In the genomic region with DNA sequence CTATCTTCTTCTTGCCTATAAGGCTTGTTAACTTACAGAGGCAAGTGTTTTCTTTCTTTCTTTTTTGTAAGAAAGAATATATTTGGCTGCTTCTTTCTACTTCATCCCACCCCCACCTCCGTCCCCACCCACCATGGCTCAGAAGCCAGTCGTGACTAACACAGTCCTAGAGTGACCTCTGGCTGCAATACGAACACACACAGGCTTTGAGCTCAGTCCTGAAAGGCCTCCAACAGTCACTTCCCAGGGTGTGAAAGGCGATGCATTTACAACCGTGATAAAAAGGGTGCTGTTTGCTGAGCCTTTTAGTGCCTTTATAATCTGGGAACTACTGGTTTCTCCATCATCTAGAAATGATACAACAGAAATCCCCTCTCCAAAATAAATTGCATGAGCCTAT, we compare ENCODE assay signal across 8 mouse cellular contexts. TPM values are rescaled to one million over a fixed set of nuclear protein-coding genes. Genes with fewer than 3 reads are reported as not detected.
DNase-seq lines count a peak whose midpoint lies in the region; ATAC-seq and TF ChIP-seq lines count a peak whose summit lies in the region.

No protein-coding gene starts in this region.

- H3K79me2 ChIP-seq in heart, adult 2 months (replicated peaks; ENCODE audit: control insufficient read depth, insufficient read depth, low read length), result no peaks in the 10 kb centered on the region

- 8% methylated on average over 5 of the region's 5 CpGs for WGBS in heart, adult 2 months
- WGBS in kidney, embryonic 16.5 days, result 12% methylated on average over 5 of the region's 5 CpGs

- no peak overlapping the region for H3K9ac ChIP-seq in heart, adult 2 months (ENCODE audit: low read depth, low read length)
- H3K9ac ChIP-seq in kidney, embryonic 16.5 days (replicated peaks; ENCODE audit: low read length), result no peak overlapping the region

- intact Hi-C loops in heart, adult 2 months (cut with DNase I), result loop anchor here (2.0 to 10.0 kb wide), 6 partner anchors 77 to 1756 kb away; a partner anchor contains a TSS

- no peak overlapping the region for H3K27ac ChIP-seq in testis, adult 2 months (ENCODE audit: control insufficient read depth, insufficient read depth, low read depth, low read length)
- no peak overlapping the region for H3K27ac ChIP-seq in heart, adult 2 months
- H3K27ac ChIP-seq in kidney, embryonic 16.5 days (ENCODE audit: low read length), result no peak overlapping the region

- peak; percentile 81 for ATAC-seq in kidney, embryonic 16.5 days (ENCODE audit: low FRiP score, low TSS enrichment)
- no peak for ATAC-seq in erythroblast, adult 5-6 weeks (replicated peaks; ENCODE audit: low FRiP score, poor library complexity, severe bottlenecking)

- TF ChIP-seq EP300 in heart, adult 2 months (IDR thresholded peaks at IDR 0.05; ENCODE audit: insufficient read depth, low read depth, low read length), result 0 out of 2 replicates have a peak, but pooled peaks have one; percentile 18

- no peaks in the 10 kb centered on the region for H3K4me1 ChIP-seq in testis, adult 2 months (ENCODE audit: control insufficient read depth, insufficient read depth, low read length)
- peaks cover 1% of the 10 kb centered on the region; the same call in 1 of the 2 replicates for H3K4me1 ChIP-seq in heart, adult 2 months (ENCODE audit: control insufficient read depth, insufficient read depth, low read length)
- H3K4me1 ChIP-seq in kidney, embryonic 16.5 days (ENCODE audit: insufficient read depth, low read length), result no peaks in the 10 kb centered on the region

- H3K36me3 ChIP-seq in testis, adult 2 months (ENCODE audit: control insufficient read depth, insufficient read depth, low read length), result no peaks in the 10 kb centered on the region
- H3K36me3 ChIP-seq in heart, adult 2 months (ENCODE audit: control insufficient read depth, insufficient read depth, low read length), result no peaks in the 10 kb centered on the region
- no peaks in the 10 kb centered on the region for H3K36me3 ChIP-seq in kidney, embryonic 16.5 days (ENCODE audit: insufficient read depth, low read length)

- no peak for TF ChIP-seq POLR2A in testis, adult 2 months (IDR thresholded peaks at IDR 0.05; ENCODE audit: control insufficient read depth, low read depth, low read length)
- no peak for TF ChIP-seq POLR2A in heart, adult 2 months (IDR thresholded peaks at IDR 0.05; ENCODE audit: insufficient read depth, low read depth, low read length)

- H3K4me2 ChIP-seq in kidney, embryonic 16.5 days (replicated peaks; ENCODE audit: low read depth, low read length), result no peak overlapping the region

- no peak for DNase-seq in testis, postnatal 14 days (ENCODE audit: low spot score)
- peak; percentile 55 to 72 for DNase-seq in cerebellum, postnatal 25 days
- peak in 1 of 2 experiments; percentile 18 for DNase-seq in heart, adult 2 months
- peak; percentile 61 for DNase-seq in mesoderm, embryonic 11.5 days (ENCODE audit: low read depth, low spot score)
- DNase-seq in spleen, postnatal 4 days (ENCODE audit: low spot score in 2 of 2), result no peak

- TF ChIP-seq CTCF in testis, adult 2 months (IDR thresholded peaks at IDR 0.05; ENCODE audit: control insufficient read depth, insufficient read depth, insufficient replicate concordance, low read depth, low read length), result peak; percentile 25; the same call in 1 of the 2 replicates
- peak; percentile 63 for TF ChIP-seq CTCF in heart, adult 2 months (IDR thresholded peaks at IDR 0.05)

- no peak overlapping the region for H3K4me3 ChIP-seq in testis, adult 2 months (ENCODE audit: control insufficient read depth, low read depth, low read length)
- peak overlapping the region; percentile 28; the same call in 1 of the 2 replicates for H3K4me3 ChIP-seq in heart, adult 2 months
- H3K4me3 ChIP-seq in kidney, embryonic 16.5 days (ENCODE audit: low read length), result no peak overlapping the region

- H3K9me3 ChIP-seq in kidney, embryonic 16.5 days (ENCODE audit: low read length), result no peaks in the 10 kb centered on the region

- no peaks in the 10 kb centered on the region for H3K27me3 ChIP-seq in testis, adult 2 months (ENCODE audit: control insufficient read depth, insufficient read depth, low read length)
- no peaks in the 10 kb centered on the region for H3K27me3 ChIP-seq in heart, adult 2 months (ENCODE audit: control insufficient read depth, insufficient read depth, low read length)
- H3K27me3 ChIP-seq in kidney, embryonic 16.5 days (ENCODE audit: insufficient read depth, low read length), result no peaks in the 10 kb centered on the region

RNA-seq across cellular contexts. Expression of a gene that starts 49.4 kb away (rescaled TPM):
- polyA plus RNA-seq in testis, adult 2 months (2012; rRNA removed), result not detected in 2 replicates
- not detected for total RNA-seq in heart, adult 2 months (2021)
- not detected in 2 replicates for polyA plus RNA-seq in heart, adult 2 months (2012; rRNA removed)
- polyA plus RNA-seq in kidney, embryonic 16.5 days (2015; fragmentation: Nextera tagmentation; extraction: Ambion mirVana), result not detected in 2 replicates
- not detected in 2 replicates for total RNA-seq in erythroblast, adult 5-6 weeks (2015; ENCODE audit: low replicate concordance)
- not detected in 2 replicates for total RNA-seq in erythroblast, adult 5-6 weeks (2017; ENCODE audit: low replicate concordance)

Comparison
In these comparisons a context has a peak if more than half of its experiments do, and no peak if none do; other contexts are left out.
1. DNase-seq: peak in cerebellum, postnatal 25 days (2 of 2) and mesoderm, embryonic 11.5 days (single experiment); none in testis, postnatal 14 days (single experiment) and spleen, postnatal 4 days (0 of 2).